Mouse (Mus musculus): ENCODE data around the gene Rptor. TPM values are rescaled to one million over a fixed set of nuclear protein-coding genes. Genes with fewer than 3 reads are reported as not detected.

The Rptor gene
- total RNA-seq, 1 experiment from 2014 or later: 15.3 TPM

DNA sequence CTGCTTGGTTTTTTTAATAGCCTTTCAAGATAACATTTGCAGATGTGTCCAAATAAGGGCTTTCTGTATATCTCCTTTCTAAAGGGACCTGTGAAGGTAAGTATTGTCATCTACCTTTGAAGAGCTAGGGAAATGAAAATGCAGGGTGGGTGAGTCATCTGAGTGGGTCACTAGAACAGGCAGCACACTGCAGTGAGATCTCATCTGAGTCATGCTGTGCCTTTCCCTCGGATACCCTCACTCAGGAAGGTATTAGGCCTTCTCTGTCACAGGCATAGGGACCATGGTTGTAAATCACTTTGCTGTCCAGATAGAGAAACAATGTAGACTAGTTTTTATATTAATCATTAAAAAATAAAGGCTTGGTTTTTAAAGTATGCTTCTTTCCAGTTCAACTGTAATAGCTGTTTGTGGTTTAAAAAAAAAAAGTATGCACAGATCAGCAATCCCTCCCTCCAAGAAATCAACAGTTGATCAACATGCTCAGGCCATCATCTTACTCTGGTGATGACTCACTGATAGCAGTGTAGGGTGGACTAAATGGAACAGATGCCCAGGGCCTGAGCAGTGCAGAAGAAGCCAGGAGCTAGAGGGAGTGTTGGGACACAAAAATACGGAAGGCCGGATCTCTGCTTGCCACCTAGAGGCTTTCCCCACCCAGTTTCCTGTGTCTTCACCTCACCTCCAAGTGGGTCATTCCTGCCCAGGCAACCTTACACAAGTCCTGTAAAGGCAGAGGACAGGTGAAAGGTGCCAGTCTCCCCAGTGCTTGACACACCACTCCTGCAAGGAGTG, 186.4 kb downstream of the Rptor start:
- ATAC-seq (replicated peaks; ENCODE audit: insufficient number of reproducible peaks, low FRiP score, low TSS enrichment, poor library complexity, severe bottlenecking): no peak

DNA sequence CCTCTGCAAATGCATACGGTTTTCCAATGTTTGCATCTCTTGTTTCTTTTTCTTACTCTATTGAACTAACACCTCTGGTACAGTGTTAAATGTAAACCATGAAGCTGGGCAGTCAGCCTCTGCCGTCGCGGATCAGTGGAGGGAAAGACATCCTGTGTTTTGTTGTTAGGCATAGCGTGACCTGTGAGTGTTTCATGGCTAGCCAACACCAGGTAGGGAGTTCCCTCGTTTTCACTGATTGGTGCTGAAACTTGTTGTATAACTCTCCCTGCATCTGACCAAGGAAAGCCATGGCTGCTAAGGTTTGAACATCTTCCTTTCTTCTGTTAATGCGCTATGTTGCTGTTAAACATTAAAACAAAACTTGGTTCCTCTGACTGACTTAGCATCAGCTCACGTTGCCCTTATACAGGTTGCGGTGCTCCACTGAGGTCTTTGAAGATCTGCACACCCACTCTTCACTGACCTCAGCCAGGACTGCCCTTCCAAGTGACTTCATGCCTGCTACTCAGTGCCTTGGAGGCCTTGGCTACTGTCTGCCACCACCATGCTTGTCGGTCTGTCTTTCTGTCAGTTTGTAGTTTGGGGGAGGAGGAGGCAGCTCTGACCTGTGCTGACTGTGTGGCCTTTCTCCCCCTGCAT, 189.3 kb downstream of the Rptor start:
- no peak for ATAC-seq (replicated peaks; ENCODE audit: insufficient number of reproducible peaks, low FRiP score, low TSS enrichment, poor library complexity, severe bottlenecking)

DNA sequence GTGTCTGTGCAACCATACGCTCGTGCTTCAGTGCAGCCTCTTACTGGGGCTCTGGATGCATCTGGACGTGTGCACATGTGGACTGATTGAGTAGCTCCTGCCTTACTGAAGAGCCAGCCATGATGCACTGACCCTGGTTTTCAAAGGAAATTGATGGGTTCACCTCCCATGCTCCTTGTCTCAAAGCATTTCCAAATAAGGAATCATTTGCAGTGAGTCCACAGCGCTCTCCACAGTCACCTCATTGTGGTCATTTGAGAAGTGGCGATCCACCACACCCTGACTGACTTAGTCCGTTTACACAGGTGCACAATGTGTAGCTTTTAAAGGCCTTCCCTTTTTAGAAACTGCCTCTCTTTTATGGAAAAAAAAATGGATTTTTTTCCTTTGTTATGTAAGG, 190.7 kb downstream of the Rptor start:
- ATAC-seq (replicated peaks; ENCODE audit: insufficient number of reproducible peaks, low FRiP score, low TSS enrichment, poor library complexity, severe bottlenecking): no peak

DNA sequence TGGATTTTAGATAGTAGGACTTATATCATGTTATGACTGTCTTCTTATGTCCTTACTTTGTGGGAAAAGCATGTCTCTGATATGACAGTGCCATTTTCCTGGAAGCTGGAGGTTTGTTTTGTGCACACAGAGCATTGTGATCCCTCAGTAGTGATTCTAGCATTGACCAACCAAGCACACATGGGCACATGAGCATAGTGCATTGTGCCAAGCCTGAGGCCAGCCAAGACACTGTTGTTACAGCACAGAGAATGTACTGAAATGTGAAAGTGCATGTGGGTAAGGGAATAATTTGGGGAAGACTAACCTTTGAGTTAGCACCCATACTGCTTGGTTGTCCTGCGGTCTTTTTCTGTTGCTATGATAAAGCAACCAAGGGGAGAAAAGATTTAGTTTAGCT, 191.3 kb downstream of the Rptor start:
- no peak for ATAC-seq (replicated peaks; ENCODE audit: insufficient number of reproducible peaks, low FRiP score, low TSS enrichment, poor library complexity, severe bottlenecking)

DNA sequence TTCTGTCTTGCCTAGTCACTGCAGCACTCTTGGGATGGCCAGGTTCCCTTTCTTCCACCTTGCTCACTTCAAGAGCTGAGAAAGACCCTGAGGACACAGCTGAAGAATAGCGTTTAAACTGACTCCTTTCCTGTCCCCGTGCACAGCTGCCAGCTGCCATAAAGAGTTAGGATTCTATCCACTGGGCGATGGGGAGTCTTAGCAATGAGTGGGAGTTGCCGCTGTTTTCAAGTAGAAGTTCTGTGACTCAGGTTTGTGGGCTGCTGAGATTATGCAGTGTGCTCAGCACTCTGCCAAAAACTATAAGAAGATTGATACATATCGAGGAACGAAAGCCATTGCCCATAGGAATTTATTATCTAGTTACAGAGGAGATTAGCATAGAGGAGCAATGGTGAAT, 192.0 kb downstream of the Rptor start:
- ATAC-seq (replicated peaks; ENCODE audit: insufficient number of reproducible peaks, low FRiP score, low TSS enrichment, poor library complexity, severe bottlenecking): no peak

DNA sequence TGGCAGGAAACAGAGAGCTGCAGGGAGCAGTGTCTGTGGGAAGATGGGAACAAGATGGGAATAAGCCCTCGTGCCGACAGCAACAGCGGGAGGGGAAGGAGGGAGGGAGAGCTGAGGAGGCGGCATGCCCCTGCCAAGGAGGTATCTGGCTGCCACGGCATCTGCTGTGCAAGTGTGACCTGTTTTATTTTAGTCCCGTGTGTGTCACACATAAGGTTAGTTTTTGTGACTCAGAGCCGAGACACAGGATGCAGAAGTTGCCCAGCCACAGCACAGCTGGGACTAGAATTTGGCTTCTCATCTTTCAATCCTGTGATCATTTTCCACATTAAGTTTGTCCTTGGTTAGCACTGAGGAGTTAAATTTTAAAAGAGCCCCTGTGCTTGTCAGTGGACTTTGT, 193.7 kb downstream of the Rptor start:
- ATAC-seq (replicated peaks; ENCODE audit: insufficient number of reproducible peaks, low FRiP score, low TSS enrichment, poor library complexity, severe bottlenecking): no peak

DNA sequence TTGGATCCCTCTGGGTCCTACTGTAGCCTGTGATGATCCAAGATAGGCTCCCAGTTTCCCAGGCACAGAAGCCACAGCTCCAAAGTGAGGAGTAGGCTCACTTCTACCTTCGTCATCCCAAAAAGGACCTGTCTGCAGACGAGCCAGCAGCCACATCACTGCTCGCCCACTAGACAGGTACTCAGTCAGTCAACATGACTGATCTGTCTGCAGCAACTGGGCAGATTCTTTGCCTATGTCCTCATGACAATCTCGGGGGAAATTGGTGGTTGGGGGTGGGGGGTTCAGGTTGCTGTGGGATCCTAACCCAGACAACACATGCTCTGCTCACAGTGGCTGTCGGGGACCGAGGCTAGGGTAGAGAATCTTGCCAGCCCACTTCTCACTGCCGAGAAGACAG, 194.1 kb downstream of the Rptor start:
- no peak for ATAC-seq (replicated peaks; ENCODE audit: insufficient number of reproducible peaks, low FRiP score, low TSS enrichment, poor library complexity, severe bottlenecking)

DNA sequence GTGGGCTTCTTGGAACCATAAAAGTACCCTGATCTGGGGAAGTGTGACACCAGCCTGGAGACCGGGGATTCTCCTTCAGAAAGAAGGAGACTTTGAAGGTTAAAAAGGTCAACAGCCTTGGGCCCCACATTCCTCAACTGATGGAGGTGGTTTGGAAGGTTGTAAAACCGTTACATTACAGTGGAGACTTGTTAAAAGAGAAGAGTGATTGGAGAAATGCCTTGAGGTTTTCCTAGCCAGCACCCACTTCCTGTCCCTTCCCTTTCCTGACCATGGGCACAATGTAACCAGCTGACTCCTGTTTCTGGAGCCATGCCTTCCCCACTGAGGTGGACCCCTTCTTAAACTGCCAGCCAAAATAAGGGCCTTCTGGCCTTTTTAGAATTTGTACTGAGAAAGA, 196.8 kb downstream of the Rptor start:
- no peak for ATAC-seq (replicated peaks; ENCODE audit: insufficient number of reproducible peaks, low FRiP score, low TSS enrichment, poor library complexity, severe bottlenecking)

DNA sequence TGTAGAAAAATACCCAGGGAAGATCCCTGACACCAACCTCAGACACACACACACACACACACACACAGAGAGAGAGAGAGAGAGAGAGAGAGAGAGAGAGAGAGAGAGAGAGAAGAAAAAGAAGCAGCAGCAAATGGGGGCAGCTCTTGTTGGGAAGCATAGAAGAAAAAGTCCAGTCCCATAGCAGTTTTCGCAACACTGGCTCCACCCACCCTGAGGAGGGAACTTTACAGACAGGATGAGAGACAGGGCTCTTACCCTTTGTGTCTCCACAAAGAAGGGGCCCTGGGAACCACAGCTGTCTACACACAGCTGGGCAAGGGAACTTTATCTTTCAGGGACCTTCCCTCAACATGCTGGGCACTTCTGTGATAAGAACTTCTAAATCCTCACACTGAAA, 199.2 kb downstream of the Rptor start:
- ATAC-seq (replicated peaks; ENCODE audit: insufficient number of reproducible peaks, low FRiP score, low TSS enrichment, poor library complexity, severe bottlenecking): no peak

DNA sequence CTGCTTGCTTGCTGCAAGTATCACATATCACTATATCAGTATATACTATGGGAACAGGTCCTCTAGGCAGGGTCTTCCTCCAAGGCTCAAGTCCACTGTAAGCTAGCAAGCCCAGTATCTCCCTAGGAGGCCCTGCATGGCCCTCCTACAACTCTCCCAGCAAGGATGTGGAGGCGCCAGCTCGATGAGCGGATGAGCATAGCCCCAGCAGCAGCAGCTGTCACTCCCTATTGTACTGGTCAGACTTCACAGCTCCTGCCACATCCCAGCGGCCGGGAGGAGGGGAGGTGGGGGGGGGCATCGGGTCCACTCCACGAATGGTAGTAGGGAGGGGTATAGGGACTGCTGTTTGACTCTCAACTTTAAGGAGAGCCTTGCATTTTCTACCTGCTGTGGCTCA, 200.2 kb downstream of the Rptor start:
- ATAC-seq (replicated peaks; ENCODE audit: insufficient number of reproducible peaks, low FRiP score, low TSS enrichment, poor library complexity, severe bottlenecking): no peak

DNA sequence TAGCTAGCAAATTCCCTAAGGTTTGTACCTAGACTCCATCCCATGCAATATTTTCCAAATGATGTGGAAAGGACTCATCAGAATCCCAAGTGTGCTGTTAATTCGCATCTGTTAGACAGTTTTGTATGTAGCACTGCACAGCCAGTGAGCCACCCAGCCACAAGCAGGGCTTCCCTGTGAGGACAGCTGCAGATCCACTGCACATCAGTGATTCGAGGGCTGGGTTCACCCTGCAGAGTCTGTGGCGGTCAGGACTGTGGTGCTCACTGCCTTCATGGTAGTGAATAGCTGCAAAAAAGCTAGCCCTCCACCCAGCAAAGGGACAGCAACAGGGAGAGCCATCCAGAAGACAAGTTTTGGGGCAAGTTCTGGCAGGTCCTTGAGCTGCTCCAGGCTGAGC, 201.7 kb downstream of the Rptor start:
- no peak for ATAC-seq (replicated peaks; ENCODE audit: insufficient number of reproducible peaks, low FRiP score, low TSS enrichment, poor library complexity, severe bottlenecking)

DNA sequence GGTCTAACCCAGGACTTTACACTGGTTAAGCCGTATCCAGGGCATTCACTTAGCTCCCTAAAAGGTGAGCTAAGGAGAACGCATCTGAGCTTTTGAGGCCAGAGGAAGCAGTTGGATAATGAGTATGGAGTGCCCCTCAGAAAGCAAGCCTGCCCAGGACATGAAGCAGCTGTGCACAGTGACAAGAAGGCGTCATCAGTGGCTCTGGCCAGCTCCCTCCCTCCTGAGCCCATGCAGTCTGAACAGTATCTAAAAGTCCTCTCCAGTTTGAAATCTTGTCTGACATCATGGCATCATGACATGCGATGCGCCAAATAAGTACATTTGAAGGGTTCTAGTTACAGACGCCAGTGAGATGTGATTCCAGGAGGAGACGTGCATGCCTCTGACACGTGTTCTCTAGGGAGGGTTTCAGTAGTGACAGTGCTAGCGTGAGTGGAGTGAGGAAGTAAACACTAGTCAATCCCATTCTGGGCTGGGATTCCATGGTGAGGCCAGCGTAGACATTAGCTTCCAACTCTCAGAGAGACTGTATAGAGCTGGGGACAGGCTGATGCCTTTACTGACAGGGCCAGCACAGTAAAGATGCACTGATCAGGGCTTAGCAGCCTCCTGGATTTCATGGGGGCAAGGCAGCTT, 202.5 kb downstream of the Rptor start:
- no peak for ATAC-seq (replicated peaks; ENCODE audit: insufficient number of reproducible peaks, low FRiP score, low TSS enrichment, poor library complexity, severe bottlenecking)

DNA sequence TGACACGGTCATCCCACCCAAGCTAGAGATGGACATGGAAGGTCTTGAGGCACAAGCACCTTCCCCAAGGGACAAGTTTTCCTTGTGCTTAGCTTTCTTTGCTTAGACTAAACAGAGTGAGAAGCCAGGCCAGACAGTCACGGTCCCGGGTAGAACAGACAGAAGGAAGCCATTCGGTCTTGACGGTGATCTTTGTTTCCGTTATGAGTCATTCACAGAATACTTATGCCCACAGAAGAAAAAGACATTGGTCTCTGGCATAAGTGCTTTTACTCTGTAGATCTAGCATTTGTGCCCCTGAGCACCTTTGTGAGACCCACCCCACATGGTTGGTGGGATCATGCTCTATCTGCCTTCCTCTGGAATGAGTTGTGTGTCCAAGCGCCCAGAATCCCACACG, 203.8 kb downstream of the Rptor start:
- no peak for ATAC-seq (replicated peaks; ENCODE audit: insufficient number of reproducible peaks, low FRiP score, low TSS enrichment, poor library complexity, severe bottlenecking)

DNA sequence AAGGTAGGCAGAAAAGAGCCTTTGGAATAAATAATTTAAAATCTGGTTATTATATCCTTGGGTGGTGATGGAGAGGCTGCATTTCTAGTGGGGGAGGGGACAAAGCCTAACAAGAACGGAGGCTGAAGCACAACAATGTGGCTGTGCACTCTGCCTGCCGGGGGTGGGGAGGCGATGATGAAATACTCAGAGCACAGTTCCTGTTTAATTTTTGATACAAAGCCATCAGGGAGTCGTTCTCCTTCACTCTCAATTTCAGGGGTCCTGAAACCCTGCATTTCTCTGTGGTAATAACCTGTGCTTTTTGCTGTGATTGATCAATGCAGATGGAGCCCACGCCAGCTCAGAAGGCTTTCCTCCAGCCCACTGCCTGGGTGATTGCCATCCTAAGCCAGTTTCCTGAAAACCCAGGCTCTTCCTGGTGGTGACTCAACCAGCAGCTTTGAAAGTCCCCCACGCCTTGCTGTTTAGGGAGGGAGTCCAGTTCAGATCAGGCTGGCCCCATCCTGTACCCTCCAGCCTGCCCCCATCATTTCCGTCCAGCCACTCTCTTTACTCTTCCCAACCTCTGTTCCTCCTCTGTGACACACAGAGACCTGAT, 204.8 kb downstream of the Rptor start:
- peak; percentile 27 for ATAC-seq (replicated peaks; ENCODE audit: insufficient number of reproducible peaks, low FRiP score, low TSS enrichment, poor library complexity, severe bottlenecking)

DNA sequence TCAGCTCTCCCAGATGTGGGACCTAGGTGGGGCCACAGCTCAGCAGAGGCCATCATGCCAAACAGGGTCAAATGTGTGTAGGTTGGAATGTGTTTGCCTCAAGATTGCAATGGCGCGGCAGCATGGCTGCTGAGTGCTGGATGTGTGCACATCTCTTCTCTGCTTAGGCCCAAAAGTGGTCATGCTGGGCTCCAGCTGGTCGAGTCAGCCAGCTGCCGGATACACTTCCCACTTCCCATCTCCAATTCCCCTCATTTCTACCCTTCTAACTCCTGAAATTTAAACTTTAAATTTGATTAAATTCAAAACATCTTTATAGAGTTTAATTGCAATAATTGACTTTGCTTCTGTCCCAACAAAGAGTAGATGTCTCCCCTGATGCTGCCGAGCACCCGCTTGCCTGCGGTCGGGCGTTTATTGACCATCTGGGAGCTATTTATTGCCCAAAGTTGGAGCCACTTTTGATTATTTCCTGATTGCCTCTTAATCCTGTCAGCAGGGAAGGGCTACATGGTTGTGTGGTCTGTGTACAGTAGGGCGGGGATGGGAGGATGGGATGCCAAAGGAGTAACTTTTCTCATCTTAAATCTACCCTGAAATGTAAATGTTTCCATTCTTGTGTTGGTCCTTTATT, 206.1 kb downstream of the Rptor start:
- no peak for ATAC-seq (replicated peaks; ENCODE audit: insufficient number of reproducible peaks, low FRiP score, low TSS enrichment, poor library complexity, severe bottlenecking)

DNA sequence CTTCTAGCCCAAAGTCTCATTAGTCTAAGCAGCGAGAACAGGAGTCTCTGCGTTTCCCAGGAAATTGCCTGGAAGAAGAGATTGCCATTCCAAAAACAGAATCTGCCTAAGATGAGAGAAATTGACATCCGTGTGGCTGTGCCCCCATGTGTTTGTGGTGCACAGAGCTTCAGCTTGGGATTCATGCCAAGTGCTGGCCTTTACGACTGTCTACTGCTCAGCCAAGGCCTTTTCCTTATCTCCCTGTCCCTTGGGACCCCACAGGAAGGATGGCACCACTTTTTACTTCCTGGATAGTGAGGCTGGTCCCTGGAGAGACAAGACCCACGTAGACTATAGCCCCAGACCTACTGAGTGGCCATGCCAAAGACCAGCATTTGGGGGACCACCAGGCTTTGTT, 206.6 kb downstream of the Rptor start:
- no peak for ATAC-seq (replicated peaks; ENCODE audit: insufficient number of reproducible peaks, low FRiP score, low TSS enrichment, poor library complexity, severe bottlenecking)

DNA sequence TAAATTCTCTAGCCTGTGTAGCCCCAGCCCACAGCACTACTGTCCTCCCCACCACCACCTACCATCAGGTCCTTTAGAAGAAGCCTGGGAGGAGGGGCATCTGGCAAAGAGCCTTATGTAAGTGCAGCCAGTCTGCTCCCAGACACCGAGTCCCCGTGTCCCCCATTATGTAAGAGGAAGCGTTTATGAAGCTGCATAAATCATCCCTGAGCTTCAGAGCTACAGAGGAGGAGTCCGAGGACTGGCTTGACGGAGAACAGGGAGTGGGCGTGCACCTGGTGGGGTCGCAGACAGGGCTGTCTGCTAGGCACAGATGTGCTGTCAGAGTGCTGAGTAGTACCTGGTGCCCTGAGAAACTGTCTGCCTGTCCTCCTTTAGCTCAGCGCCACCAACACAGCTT, 208.3 kb downstream of the Rptor start:
- ATAC-seq (replicated peaks; ENCODE audit: insufficient number of reproducible peaks, low FRiP score, low TSS enrichment, poor library complexity, severe bottlenecking): no peak

DNA sequence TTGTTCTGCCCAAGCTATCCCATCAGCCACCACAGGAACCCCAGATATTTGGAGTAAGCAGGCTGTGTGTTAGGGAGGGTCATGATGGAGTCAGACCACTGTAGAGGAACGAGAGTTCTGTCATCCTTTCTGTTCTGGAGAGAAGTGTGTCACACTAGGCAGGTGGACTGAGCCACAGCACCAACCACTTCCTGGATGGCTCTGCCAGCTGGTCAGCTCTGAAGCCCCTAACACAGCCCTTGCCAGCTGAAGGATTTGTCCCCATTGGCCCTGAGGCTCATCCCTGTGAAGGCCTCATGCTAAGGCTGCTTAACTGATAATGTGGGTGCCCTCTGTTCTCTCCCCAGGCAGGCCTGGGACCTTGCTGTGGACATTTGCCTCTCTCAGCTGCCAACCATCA, 208.9 kb downstream of the Rptor start:
- no peak for ATAC-seq (replicated peaks; ENCODE audit: insufficient number of reproducible peaks, low FRiP score, low TSS enrichment, poor library complexity, severe bottlenecking)

DNA sequence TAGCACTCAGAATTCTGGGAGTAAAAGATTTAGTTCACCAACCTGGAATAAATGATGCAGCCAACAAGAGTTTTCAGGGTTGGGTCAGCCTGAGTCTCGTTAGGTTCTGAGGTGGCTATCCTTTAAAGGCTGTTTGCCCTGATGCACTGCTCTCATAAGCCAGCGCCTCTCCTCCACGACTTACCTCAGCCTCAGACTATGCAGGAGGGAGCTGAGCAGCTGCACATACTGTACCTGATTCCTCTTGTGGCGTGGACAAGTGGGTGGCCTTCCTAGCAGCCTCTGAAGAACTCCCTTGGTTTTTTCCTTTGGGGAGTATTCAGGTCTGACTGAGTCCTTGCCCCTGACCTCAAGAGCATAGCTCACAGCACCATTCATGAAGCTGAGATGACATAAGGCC, 209.4 kb downstream of the Rptor start:
- no peak for ATAC-seq (replicated peaks; ENCODE audit: insufficient number of reproducible peaks, low FRiP score, low TSS enrichment, poor library complexity, severe bottlenecking)
